ENCODE assay signal across 9 mouse cellular contexts in genomic region chr7:120809705-120810104, GRCm38 (mm10). TPM values are rescaled to one million over a fixed set of nuclear protein-coding genes. Genes with fewer than 3 reads are reported as not detected.
DNase-seq lines count a peak whose midpoint lies in the region; ATAC-seq and TF ChIP-seq lines count a peak whose summit lies in the region.
"Had no signal": no experiment of that assay in that cellular context is flagged by ENCODE, and none has a peak within 500 bp of the region (broad histone marks: within the 10 kb centered on the region; RNA-seq: fewer than 3 reads in every experiment).

No protein-coding gene starts in this region.

- H3K9me3 ChIP-seq in lung, embryonic 16.5 days (ENCODE audit: control insufficient read depth, low read length): no peaks in the 10 kb centered on the region
- H3K9me3 ChIP-seq in limb, embryonic 14.5 days (ENCODE audit: control insufficient read depth, low read length): no peaks in the 10 kb centered on the region
- H3K9me3 ChIP-seq in stomach, embryonic 16.5 days (replicated peaks; ENCODE audit: control insufficient read depth, low read length): no peaks in the 10 kb centered on the region

- peak; percentile 51; the same call in 1 of the 2 replicates for ATAC-seq in lung, embryonic 16.5 days (ENCODE audit: low read depth)
- no peak for ATAC-seq in limb, embryonic 14.5 days (ENCODE audit: low FRiP score, low read depth)
- no peak for ATAC-seq in stomach, embryonic 16.5 days (ENCODE audit: insufficient read depth, low FRiP score)

- H3K27me3 ChIP-seq in lung, embryonic 16.5 days (ENCODE audit: control insufficient read depth, insufficient read depth, low read depth, low read length): peaks cover 2% of the 10 kb centered on the region; the same call in 1 of the 2 replicates
- H3K27me3 ChIP-seq in limb, embryonic 14.5 days (ENCODE audit: control insufficient read depth, insufficient read depth, low read length): no peaks in the 10 kb centered on the region
- no peaks in the 10 kb centered on the region for H3K27me3 ChIP-seq in stomach, embryonic 16.5 days (ENCODE audit: control insufficient read depth, insufficient read depth, low read length)
- H3K27me3 ChIP-seq in thymus, adult 2 months (ENCODE audit: control insufficient read depth, insufficient read depth, low read length): no peaks in the 10 kb centered on the region; the same call in 1 of the 2 replicates

- H3K27ac ChIP-seq in lung, embryonic 16.5 days (ENCODE audit: low read length): no peak overlapping the region
- H3K27ac ChIP-seq in limb, embryonic 14.5 days (replicated peaks; ENCODE audit: low read depth, low read length): no peak overlapping the region
- no peak overlapping the region for H3K27ac ChIP-seq in stomach, embryonic 16.5 days (ENCODE audit: low read length)
- no peak overlapping the region for H3K27ac ChIP-seq in thymus, adult 2 months (ENCODE audit: control insufficient read depth, insufficient read depth, low read length)
- H3K27ac ChIP-seq: macrophage had no signal

- H3K9ac ChIP-seq in lung, embryonic 16.5 days (ENCODE audit: low read length): no peak overlapping the region; the same call in 1 of the 2 replicates
- H3K9ac ChIP-seq in limb, embryonic 14.5 days (ENCODE audit: low read depth, low read length, severe bottlenecking): peak overlapping the region; percentile 31; the same call in 1 of the 2 replicates
- no peak overlapping the region for H3K9ac ChIP-seq in stomach, embryonic 16.5 days (ENCODE audit: low read length)

- no peaks in the 10 kb centered on the region for H3K4me1 ChIP-seq in lung, embryonic 16.5 days (replicated peaks; ENCODE audit: control insufficient read depth, insufficient read depth, low read length)
- H3K4me1 ChIP-seq in limb, embryonic 14.5 days (ENCODE audit: control insufficient read depth, insufficient read depth, low read length): peaks cover 3% of the 10 kb centered on the region; the same call in 1 of the 2 replicates
- no peaks in the 10 kb centered on the region for H3K4me1 ChIP-seq in stomach, embryonic 16.5 days (ENCODE audit: control insufficient read depth, insufficient read depth, low read length)
- no peaks in the 10 kb centered on the region for H3K4me1 ChIP-seq in thymus, adult 2 months (replicated peaks; ENCODE audit: control insufficient read depth, insufficient read depth, low read length)

- 4% methylated on average over 27 of the region's 27 CpGs for WGBS in lung, embryonic 16.5 days
- WGBS in limb, embryonic 14.5 days: 4% methylated on average over 13 of the region's 27 CpGs
- WGBS in stomach, embryonic 16.5 days: 4% methylated on average over 27 of the region's 27 CpGs
- 18% methylated on average over 27 of the region's 27 CpGs for WGBS in thymus, adult 2 months

- peak; percentile 19 to 50 for DNase-seq in cerebellum, postnatal 25 days
- no peak for DNase-seq in cerebellum, adult 9-11 months
- no peak for DNase-seq in lung, postnatal 25 days (ENCODE audit: low spot score)
- DNase-seq in limb, embryonic 14.5 days (ENCODE audit: low spot score): no peak
- DNase-seq in thymus, adult 2 months: no peak
- no peak for DNase-seq in gastrocnemius, postnatal 36 days

- TF ChIP-seq CTCF in thymus, adult 2 months (IDR thresholded peaks at IDR 0.05; ENCODE audit: borderline replicate concordance, control insufficient read depth, extremely low read depth, insufficient read depth, low read length, poor library complexity): no peak

- H3K4me2 ChIP-seq in lung, embryonic 16.5 days (ENCODE audit: low read depth, low read length): peak overlapping the region; percentile 53
- H3K4me2 ChIP-seq in limb, embryonic 14.5 days (replicated peaks; ENCODE audit: low read depth, low read length, severe bottlenecking): peak overlapping the region; percentile 50
- peak overlapping the region; percentile 41 for H3K4me2 ChIP-seq in stomach, embryonic 16.5 days (ENCODE audit: low read depth, low read length)

- H3K36me3 ChIP-seq in lung, embryonic 16.5 days (ENCODE audit: control insufficient read depth, insufficient read depth, low read length): no peaks in the 10 kb centered on the region
- H3K36me3 ChIP-seq in limb, embryonic 14.5 days (ENCODE audit: control insufficient read depth, insufficient read depth, low read length): no peaks in the 10 kb centered on the region
- H3K36me3 ChIP-seq in stomach, embryonic 16.5 days (ENCODE audit: control insufficient read depth, insufficient read depth, low read length): no peaks in the 10 kb centered on the region
- H3K36me3 ChIP-seq in thymus, adult 2 months (ENCODE audit: control insufficient read depth, insufficient read depth, low read length): no peaks in the 10 kb centered on the region

- peak overlapping the region; percentile 24; the same call in 1 of the 2 replicates for H3K4me3 ChIP-seq in lung, embryonic 16.5 days (ENCODE audit: low read length)
- peak overlapping the region; percentile 19 for H3K4me3 ChIP-seq in limb, embryonic 14.5 days (replicated peaks; ENCODE audit: low read length)
- peak overlapping the region; percentile 27 for H3K4me3 ChIP-seq in stomach, embryonic 16.5 days (replicated peaks; ENCODE audit: low read length)
- no peak overlapping the region for H3K4me3 ChIP-seq in thymus, adult 2 months (ENCODE audit: control insufficient read depth, insufficient read depth, low read length)

- intact Hi-C loops in gastrocnemius, postnatal 36 days (cut with DNase I): loop anchor here (10.0 kb wide), 1 partner anchor 705 kb away; the partner anchor contains the start of gene Tmem159

- no peak for TF ChIP-seq POLR2A in limb, embryonic 14.5 days (IDR thresholded peaks at IDR 0.05; ENCODE audit: borderline replicate concordance, extremely low read depth, insufficient read depth, insufficient read length)
- no peak for TF ChIP-seq POLR2A in thymus, adult 2 months (IDR thresholded peaks at IDR 0.05; ENCODE audit: control insufficient read depth, extremely low read depth, insufficient read depth, low read length, poor library complexity)

RNA-seq across cellular contexts. Expression of gene Gm5737, which starts 2.5 kb away (rescaled TPM):
- polyA plus RNA-seq in lung, embryonic 16.5 days (2015; fragmentation: Nextera tagmentation; extraction: Ambion mirVana): not detected in 2 replicates
- not detected in 2 replicates for polyA plus RNA-seq in limb, embryonic 14.5 days (2012; rRNA removed)
- polyA plus RNA-seq in limb, embryonic 14.5 days (2014; fragmentation: Nextera tagmentation; extraction: Ambion mirVana): not detected in 2 replicates
- not detected in 2 replicates for polyA plus RNA-seq in stomach, embryonic 16.5 days (2015; fragmentation: Nextera tagmentation; extraction: Ambion mirVana)
- polyA plus RNA-seq in thymus, adult 2 months (2012; rRNA removed): 0.08 TPM in 1 of 2 replicates, not detected in the other
- under 1 TPM; 0.32 to 0.61 TPM for total RNA-seq in gastrocnemius, postnatal 36 days (2021)
- polyA plus RNA-seq: macrophage had no signal

RNA-seq across cellular contexts. Expression of gene Eef2k, which starts 32.9 kb away (rescaled TPM):
- 48.5 and 54.6 TPM in 2 replicates for polyA plus RNA-seq in lung, embryonic 16.5 days (2015; fragmentation: Nextera tagmentation; extraction: Ambion mirVana)
- 37.5 and 39.9 TPM in 2 replicates for polyA plus RNA-seq in limb, embryonic 14.5 days (2012; rRNA removed)
- 22.4 and 23.9 TPM in 2 replicates for polyA plus RNA-seq in limb, embryonic 14.5 days (2014; fragmentation: Nextera tagmentation; extraction: Ambion mirVana)
- 76.0 and 80.6 TPM in 2 replicates for polyA plus RNA-seq in stomach, embryonic 16.5 days (2015; fragmentation: Nextera tagmentation; extraction: Ambion mirVana)
- 26.2 and 29.5 TPM in 2 replicates for polyA plus RNA-seq in thymus, adult 2 months (2012; rRNA removed)
- total RNA-seq in gastrocnemius, postnatal 36 days (2021): 10 to 100 TPM; 55.7 to 60.3 TPM

Comparison
In these comparisons a context has a peak if more than half of its experiments do, and no peak if none do; other contexts are left out.
1. DNase-seq: peak in cerebellum, postnatal 25 days (2 of 2); none in cerebellum, adult 9-11 months (single experiment), lung, postnatal 25 days (single experiment), limb, embryonic 14.5 days (single experiment), thymus, adult 2 months (single experiment) and gastrocnemius, postnatal 36 days (0 of 2).
2. Peak in every context shown above with its lines, with median percentiles within 50 percentile points of each other: H3K4me2 ChIP-seq.